Mouse (Mus musculus) Patski (cell line): ENCODE results near the gene Lsr. TPM values are rescaled to one million over a fixed set of nuclear protein-coding genes. Genes with fewer than 3 reads are reported as not detected.

Experiments used
- ATAC-seq: fragments of 100-300 bp; one replicate; pipeline ENCODE4 v1.8.0; 2021
- CTCF ChIA-PET: fragments of 350-600 bp; sonication (Branson Sonifier 250); formaldehyde crosslinking; loops from one replicate; lab custom pipeline; 2022; ENCODE audit warnings: inconsistent platforms; lab: Charles Lee
- POLR2A ChIA-PET: fragments of 350-600 bp; sonication (Branson Sonifier 250); formaldehyde crosslinking; loops from one replicate; lab custom pipeline; 2022; ENCODE audit warnings: antibody characterized with exemption, inconsistent platforms; lab: Charles Lee
- DNase-seq: peaks from one replicate; pipeline ENCODE4 v3.0.0-alpha.2; 2011; ENCODE audit warnings: low read depth, low spot score
- H3K27me3 ChIP-seq: fragments of 371-371 bp; one replicate; pipeline ENCODE4 v1.5.1; 2021
- CTCF ChIP-seq: fragments of 100-300 bp; IDR thresholded peaks from one replicate; pipeline ENCODE4 v1.5.1; 2021
- in situ Hi-C: fragments of 300-500 bp; cut with MboI; formaldehyde crosslinking; loops from 3 replicates; pipeline ENCODE4 v1.11.1; 2018; ENCODE audit warnings: low pct_unique_long_range_greater_than_20kb, mixed read lengths
- polyA plus RNA-seq: library from polyadenylated mRNA; unstranded; gene quantifications from one replicate; pipeline ENCODE4 v1.2.3, GENCODE M21; 2021

Gene Lsr
- polyA plus RNA-seq, 1 experiment from 2014 or later = 15.1 TPM

DNA sequence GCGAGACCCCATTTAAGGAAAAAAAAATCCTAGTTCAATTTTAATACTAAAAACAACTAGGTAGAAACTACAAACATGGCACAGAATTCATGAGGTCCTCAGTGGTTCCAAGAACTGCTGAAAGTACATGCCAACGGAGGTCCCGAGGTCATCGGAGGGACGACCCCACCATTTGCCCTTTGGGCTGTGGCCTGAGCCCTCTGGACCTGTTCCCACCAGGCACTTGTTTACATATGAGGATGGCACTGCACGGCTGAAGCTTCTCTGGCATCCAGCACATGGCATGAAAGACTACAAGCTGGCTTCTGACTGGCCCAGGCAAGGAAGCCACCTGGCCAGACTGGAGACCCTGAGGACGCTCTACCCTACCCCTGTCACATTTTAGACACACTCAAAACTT lies 8.9 kb downstream of the Lsr start:
- in situ Hi-C loops = no loop called here
- no peaks in the 10 kb centered on the region for H3K27me3 ChIP-seq
- POLR2A ChIA-PET = no interaction called here
- no peak for TF ChIP-seq CTCF
- ATAC-seq (no peak), DNase-seq (no peak)
- CTCF ChIA-PET = no interaction called here

DNA sequence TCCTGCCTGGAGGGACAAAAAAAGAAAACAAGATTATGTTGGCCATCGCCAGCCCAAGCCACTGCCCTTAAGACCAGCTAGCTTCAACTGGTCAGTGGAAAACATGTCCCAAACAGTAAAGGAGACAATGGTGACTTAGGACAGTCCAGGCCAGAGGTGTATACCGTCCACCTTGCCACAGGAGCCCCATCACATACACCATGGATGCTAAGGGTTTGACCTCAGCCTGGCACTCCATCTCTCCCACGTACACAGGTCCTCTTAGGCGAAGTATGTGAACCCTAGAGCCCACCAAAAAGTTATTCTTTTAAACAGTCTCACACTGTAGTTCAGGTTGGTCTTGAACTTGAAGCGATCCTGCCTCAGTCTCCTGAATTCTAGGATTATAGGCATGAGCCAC lies 10.4 kb downstream of the Lsr start:
- no peak for TF ChIP-seq CTCF
- DNase-seq (no peak), ATAC-seq (no peak)
- in situ Hi-C loops = no loop called here
- ChIA-PET POLR2A (no interaction called here), CTCF (no interaction called here)
- no peaks in the 10 kb centered on the region for H3K27me3 ChIP-seq

DNA sequence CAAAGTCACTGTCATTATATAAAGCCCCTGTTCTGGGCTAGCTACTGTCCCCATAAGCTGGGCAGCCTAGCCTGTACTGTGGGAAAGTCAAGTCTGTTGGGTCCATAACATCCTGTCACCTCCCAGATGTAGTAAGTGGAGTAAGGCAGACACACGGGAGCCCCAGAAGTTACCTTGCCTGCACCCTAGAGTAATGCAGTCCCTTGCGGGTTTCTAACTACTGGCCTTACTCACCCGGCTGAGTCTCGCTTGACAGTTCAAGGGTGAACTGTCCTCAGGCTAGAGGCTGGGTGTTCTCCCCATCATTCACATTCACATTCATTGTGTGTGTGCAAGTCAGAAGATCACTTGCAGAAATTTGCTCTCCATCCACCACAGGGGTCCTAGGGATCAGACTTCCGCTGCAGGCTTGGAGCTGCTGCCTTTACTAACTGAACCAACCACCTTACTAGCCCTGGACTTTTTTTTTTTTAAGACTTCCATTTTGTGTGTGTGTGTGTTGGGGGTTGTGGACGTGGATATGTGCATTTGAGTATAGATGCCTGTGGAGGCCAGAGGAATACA lies 13.4 kb downstream of the Lsr start:
- in situ Hi-C loops = no loop called here
- no peaks in the 10 kb centered on the region for H3K27me3 ChIP-seq
- ChIA-PET POLR2A (no interaction called here), CTCF (no interaction called here)
- DNase-seq (no peak), ATAC-seq (no peak)
- no peak for TF ChIP-seq CTCF

DNA sequence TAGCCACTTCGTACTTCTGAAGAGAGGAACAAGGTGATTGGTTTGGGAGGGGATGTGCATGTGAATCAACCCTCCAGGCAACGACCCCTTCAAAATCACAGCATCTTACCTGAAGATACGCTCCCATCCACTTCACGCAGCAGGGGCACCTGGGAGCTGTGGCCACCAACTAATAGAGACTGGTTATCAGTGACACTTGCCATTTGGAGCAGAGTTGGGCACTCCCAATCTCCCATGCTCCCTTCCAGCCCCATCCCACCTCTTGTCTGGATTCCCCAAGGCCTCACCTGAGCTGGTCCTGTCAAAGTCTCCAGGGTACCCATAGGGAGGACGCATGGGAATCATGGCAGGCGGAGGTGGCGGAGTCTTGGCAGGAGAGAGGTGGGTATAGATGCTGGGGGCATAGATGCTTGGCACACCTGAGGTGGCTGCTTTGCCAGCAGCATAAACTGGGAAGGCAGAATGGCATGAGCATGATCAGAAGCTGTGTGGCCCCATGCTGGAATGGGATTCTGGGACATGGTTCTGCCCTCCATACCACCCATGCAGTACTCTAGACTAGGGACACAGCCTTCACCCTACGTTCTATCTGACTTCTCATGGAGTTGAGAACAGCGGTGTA lies 14.3 kb downstream of the Lsr start:
- POLR2A ChIA-PET = no interaction called here
- H3K27me3 ChIP-seq = no peaks in the 10 kb centered on the region
- no peak for TF ChIP-seq CTCF
- no peak for ATAC-seq
- CTCF ChIA-PET = no interaction called here
- DNase-seq = no peak
- in situ Hi-C loops = no loop called here

DNA sequence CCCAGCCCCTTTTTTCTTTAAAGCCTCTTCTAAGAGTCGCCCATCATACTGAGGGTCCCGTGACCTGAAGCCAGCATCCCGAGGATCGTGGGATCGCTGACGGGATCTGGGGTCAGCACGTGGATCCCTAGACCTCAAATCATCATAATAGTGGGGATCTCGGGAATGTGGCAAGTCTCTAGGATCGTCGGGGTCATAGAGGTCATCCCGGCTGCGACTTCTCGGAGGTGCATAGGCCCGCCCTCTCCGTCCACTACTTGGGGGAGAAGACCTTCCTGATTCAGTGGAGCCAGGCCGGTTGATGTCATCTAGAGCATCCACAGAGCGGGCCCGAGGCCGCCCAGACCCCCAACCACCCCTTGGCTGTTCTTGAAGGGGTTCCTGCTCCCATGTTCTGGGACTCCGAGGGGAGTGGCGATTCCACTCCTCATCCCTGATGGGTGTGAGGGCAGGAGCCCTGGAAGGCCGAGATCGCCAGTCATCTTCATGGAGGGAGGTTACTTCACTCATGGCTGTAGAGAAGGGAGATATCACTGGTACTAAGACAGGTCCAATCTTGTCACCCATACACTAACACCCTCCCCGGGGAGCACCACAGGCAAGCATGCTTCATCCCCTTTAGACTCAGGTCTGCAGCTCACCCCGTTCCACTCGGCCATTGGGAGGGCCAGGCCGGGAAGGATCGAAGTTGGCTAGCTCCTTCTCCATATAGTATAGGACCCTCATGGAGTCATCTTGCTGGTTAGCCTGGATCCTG lies 15.0 kb downstream of the Lsr start:
- H3K27me3 ChIP-seq = no peaks in the 10 kb centered on the region
- in situ Hi-C loops = no loop called here
- POLR2A ChIA-PET = no interaction called here
- CTCF ChIA-PET = no interaction called here
- no peak for DNase-seq
- no peak for TF ChIP-seq CTCF
- no peak for ATAC-seq

DNA sequence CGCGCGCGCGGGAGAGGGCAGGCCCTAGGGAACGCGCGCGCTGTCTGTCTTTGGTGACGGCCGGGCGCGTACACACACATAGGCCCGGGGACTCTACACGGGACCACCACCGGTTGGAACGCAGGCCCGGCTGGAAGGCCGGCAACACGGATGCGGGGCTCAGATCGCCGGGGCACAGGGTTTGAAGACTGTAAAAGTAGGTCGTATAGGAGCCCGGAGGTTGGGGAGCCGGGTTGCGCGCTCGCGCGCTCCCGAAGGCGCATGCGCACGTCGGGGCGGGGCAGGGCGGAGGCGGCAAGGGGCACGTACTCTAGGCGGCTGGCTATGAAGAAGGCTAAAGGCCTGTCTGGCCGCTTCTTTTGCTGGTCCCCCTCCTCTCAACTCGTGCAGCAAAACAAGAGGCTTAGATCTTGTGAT lies 15.9 kb downstream of the Lsr start:
- ATAC-seq = peak; percentile 19
- TF ChIP-seq CTCF = no peak
- ChIA-PET POLR2A (interaction anchor here (0.6 to 1.0 kb wide), 5 partner anchors 8 to 1934 kb away, joined by 3 to 6 read pairs (median 3); no protein-coding TSS in a partner anchor), CTCF (no interaction called here)
- no peaks in the 10 kb centered on the region for H3K27me3 ChIP-seq
- in situ Hi-C loops = no loop called here
- no peak for DNase-seq

DNA sequence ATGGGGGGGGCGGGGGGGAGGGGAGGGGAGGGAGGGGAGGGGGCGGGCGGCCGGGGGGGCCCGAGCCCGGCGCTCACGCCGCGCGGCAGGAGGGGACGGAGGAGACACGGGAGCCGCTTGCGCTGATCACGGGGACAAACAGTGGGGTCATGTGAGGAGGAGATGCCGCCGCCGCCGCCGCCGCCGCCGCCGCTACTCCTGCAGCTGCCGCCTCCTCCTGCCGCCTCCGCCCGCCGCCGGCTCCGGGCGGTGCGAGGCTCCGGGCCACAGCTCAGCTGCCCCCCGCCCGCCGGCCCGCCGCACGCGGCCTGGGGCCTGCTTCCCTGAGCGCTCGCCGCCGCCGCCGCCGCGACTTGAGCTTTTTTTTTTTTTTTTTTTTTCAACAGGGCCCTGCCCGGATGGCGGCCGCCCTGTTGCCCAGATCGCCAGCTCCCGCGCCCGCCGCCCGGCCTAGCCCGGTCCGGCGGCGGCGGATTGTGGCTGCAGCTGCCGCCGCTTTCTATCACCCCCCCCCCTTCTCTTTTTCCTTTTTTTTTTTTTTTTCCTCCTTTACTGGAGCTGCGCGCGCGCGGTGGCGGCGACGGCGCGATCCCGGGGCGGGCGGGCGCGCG lies 16.4 kb downstream of the Lsr start, which contains the start of gene Usf2:
TSS of gene Usf2 (minus strand) at position 48 of the 611 bp plus-strand sequence.
- no peaks in the 10 kb centered on the region for H3K27me3 ChIP-seq
- in situ Hi-C loops = no loop called here
- no peak for DNase-seq
- peak; percentile 42 for ATAC-seq
- ChIA-PET POLR2A (interaction anchor here (0.6 to 1.0 kb wide), 8 partner anchors 9 to 1933 kb away, joined by 3 to 6 read pairs (median 4); partner anchors contain the start of gene Lsr), CTCF (no interaction called here)
- no peak for TF ChIP-seq CTCF

DNA sequence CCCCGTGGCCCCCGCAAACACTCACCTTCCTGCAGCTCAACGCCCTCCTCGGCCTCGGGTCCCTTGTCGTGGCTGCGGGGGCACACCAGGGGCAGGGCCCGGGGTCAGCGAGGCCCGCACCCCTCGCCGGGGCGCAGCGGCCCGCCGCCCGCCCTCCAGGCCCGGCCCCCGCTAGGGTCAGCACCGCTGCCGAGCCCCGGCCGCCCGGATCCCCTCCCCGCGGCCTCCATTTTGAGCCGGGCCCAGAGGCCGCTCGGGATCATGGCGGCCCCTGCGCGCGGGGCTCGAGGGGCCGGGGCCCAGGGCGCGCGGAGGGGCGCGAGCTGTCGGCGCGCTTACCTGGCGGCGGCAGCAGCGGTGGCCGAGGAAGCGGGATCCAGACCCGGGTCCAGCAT lies 16.9 kb downstream of the Lsr start:
- CTCF ChIA-PET = interaction anchor here (0.6 kb wide), 1 partner anchor 9 kb away, joined by 3 read pairs; no protein-coding TSS in a partner anchor
- no peaks in the 10 kb centered on the region for H3K27me3 ChIP-seq
- TF ChIP-seq CTCF = no peak
- peak; percentile 2 for ATAC-seq
- in situ Hi-C loops = no loop called here
- no peak for DNase-seq
- POLR2A ChIA-PET = interaction anchor here (0.6 to 1.0 kb wide), 5 partner anchors 11 to 360 kb away, joined by 3 to 6 read pairs (median 4); partner anchors contain the start of gene Lsr

DNA sequence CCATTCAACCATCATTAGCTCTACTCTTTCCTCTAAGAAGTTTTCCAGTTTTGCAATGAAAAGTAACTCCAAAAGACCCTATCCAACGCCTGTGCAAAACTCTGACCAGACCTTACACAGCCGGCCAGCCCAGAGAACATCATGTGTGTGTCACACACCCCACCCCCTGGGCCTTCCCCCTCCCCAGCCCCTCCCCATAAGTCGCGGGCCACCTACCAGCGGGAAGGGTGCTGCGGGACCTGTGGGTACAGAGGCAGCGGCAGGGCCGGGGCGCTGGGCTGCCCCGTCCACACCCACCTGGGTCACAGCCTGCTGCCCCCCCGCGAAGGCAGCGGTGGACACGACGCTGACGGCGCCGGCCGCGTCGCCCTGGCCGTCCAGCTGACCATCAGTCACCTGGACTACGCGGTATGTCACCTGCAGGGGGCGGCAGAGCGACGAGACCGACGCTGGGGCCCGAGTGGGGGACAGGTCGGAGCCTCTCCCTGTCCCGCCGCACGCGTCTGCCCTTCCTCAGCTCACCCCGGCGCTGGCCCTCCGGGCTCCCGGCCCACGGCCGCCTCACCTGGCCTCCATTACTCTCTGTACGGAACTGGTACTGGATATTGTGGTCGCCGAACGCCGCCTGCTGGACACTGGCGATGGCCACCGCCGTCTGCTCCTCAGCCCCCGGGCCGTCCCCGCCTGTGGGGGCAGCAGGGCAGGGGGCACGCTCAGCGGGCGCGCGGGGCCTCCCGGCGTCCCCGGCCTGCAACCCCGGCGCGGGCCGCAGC lies 17.5 kb downstream of the Lsr start:
- in situ Hi-C loops = no loop called here
- no peak for TF ChIP-seq CTCF
- ATAC-seq (peak; percentile 81), DNase-seq (no peak)
- POLR2A ChIA-PET = interaction anchor here (0.9 kb wide), 1 partner anchor 10 kb away, joined by 3 read pairs; no protein-coding TSS in a partner anchor
- no peaks in the 10 kb centered on the region for H3K27me3 ChIP-seq
- CTCF ChIA-PET = interaction anchor here (0.6 to 1.2 kb wide), 3 partner anchors 8 to 112 kb away, joined by 3 read pairs; no protein-coding TSS in a partner anchor

DNA sequence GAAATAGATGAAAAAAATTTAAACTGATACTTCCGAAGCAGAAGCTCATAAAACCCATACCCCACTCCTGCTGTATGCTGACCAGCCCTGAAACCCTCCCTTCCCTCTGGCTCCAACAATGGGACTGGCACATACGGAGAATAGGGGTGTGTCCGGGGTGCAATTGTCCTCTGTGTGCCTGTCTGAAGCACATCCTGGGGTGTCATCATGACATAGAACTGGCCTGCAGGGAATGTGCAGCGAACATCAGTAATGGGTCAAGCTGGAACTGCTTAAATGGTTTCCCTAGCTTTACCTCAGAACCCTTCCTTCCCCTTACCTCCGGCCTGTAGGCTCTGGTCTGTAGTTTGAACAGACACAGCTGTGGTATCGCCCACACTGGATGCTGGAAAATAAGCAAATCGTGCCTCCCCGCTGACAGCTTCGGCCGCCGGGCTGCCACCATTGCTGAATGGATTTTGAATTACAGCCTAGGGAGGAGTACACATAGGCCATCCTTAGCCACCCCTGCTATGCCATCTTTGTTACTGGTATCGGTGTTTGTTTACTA lies 18.2 kb downstream of the Lsr start:
- ATAC-seq (no peak), DNase-seq (no peak)
- ChIA-PET CTCF (interaction anchor here (0.8 to 1.2 kb wide), 2 partner anchors 25 to 111 kb away, joined by 3 read pairs; no protein-coding TSS in a partner anchor), POLR2A (no interaction called here)
- in situ Hi-C loops = no loop called here
- TF ChIP-seq CTCF = no peak
- no peaks in the 10 kb centered on the region for H3K27me3 ChIP-seq
